Mouse (Mus musculus): ENCODE data around the gene Tgm6.

Tgm6 gene

GRCm38 (mm10) chr2:130112116-130112515 is at the start of gene Tgm6:
Gene Tgm6 (plus strand): TSS chr2:130112416.
- DNase-seq, result no peak

GRCm38 (mm10) chr2:130068228-130068627 is 44.0 kb upstream of the Tgm6 start:
- peak; percentile 55 for DNase-seq

- DNase-seq, result no peak
Measured at GRCm38 (mm10) chr2:130070396-130070795, 41.8 kb upstream of the Tgm6 start.

- DNase-seq, result no peak
Measured at GRCm38 (mm10) chr2:130112804-130113203, 588 bp downstream of the Tgm6 start.

- peak; percentile 47 for DNase-seq
Measured at GRCm38 (mm10) chr2:130113379-130113778, 1.2 kb downstream of the Tgm6 start.

- DNase-seq, result no peak
Measured at GRCm38 (mm10) chr2:130118649-130119048, 6.4 kb downstream of the Tgm6 start.

- DNase-seq, result no peak
Measured at GRCm38 (mm10) chr2:130125279-130126059, 13.3 kb downstream of the Tgm6 start.

GRCm38 (mm10) chr2:130126073-130126472 is 13.9 kb downstream of the Tgm6 start:
- DNase-seq, result no peak

- DNase-seq, result no peak
Measured at GRCm38 (mm10) chr2:130129687-130130086, 17.5 kb downstream of the Tgm6 start.

GRCm38 (mm10) chr2:130143011-130143410 is 30.8 kb downstream of the Tgm6 start:
- no peak for DNase-seq

- DNase-seq, result no peak
Measured at GRCm38 (mm10) chr2:130144703-130145324, 32.6 kb downstream of the Tgm6 start.

GRCm38 (mm10) chr2:130146089-130146668 is 34.0 kb downstream of the Tgm6 start:
- DNase-seq, result no peak

GRCm38 (mm10) chr2:130155171-130155570 is 43.0 kb downstream of the Tgm6 start:
- no peak for DNase-seq

GRCm38 (mm10) chr2:130155851-130156250 is 43.6 kb downstream of the Tgm6 start:
- DNase-seq, result no peak

- DNase-seq, result no peak
Measured at GRCm38 (mm10) chr2:130157231-130158087, 45.2 kb downstream of the Tgm6 start.

- DNase-seq, result no peak
Measured at GRCm38 (mm10) chr2:130158088-130158437, 45.8 kb downstream of the Tgm6 start.

- DNase-seq, result no peak
Measured at GRCm38 (mm10) chr2:130162701-130163100, 50.5 kb downstream of the Tgm6 start.

GRCm38 (mm10) chr2:130166311-130167214 is 54.3 kb downstream of the Tgm6 start:
- DNase-seq, result peak; percentile 74

GRCm38 (mm10) chr2:130167861-130168260 is 55.6 kb downstream of the Tgm6 start:
- DNase-seq, result peak; percentile 67

- DNase-seq, result no peak
Measured at GRCm38 (mm10) chr2:130171674-130172073, 59.5 kb downstream of the Tgm6 start.

GRCm38 (mm10) chr2:130176820-130177219 is 64.6 kb downstream of the Tgm6 start:
- no peak for DNase-seq

GRCm38 (mm10) chr2:130178381-130178705 is 66.1 kb downstream of the Tgm6 start:
- peak; percentile 34 for DNase-seq

Measured in lung, postnatal 10 days (tissue).